Mouse (Mus musculus) skeletal muscle tissue, adult 2 months (tissue): ENCODE measurements around the gene Map3k1.

Source experiments
- DNase-seq: peaks from one replicate; pipeline ENCODE4 v3.0.0-alpha.2; 2012; ENCODE audit warnings: low read depth, low spot score

The Map3k1 gene

GRCm38 (mm10) chr13:111791596-111791995 is 17.2 kb downstream of the Map3k1 start:
- no peak for DNase-seq

DNA sequence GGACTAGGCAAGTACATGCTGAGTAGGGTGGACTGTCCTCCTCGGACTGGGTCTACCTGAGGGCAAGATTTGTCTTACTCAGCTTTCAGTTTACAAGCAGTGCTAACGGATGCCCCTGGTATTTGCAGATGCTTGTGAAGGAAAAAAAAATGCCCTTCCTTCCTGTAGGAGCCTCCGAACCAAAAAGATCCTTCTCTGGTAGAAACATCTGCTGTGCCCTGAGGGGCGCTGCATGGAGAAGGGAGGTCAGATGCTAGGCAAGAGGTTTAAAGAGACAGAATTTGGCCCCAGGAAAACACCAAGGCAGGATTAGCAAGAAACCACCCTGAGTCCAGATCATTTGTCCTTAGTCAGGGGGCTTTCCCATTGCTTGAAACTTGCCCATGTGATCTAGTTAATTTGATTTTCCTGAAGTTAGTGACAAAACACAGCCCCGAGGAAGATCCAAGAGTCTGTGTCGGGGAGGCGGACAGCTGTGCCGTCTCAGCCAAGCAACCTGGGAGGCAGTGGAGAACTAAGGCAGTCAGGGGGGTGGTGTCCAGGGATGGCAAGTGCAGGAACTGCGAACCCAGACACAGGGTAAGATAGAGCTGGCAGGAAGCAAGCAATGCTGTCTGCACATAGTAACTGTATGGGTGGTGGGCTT is 19.2 kb downstream of the Map3k1 start:
- no peak for DNase-seq

DNA sequence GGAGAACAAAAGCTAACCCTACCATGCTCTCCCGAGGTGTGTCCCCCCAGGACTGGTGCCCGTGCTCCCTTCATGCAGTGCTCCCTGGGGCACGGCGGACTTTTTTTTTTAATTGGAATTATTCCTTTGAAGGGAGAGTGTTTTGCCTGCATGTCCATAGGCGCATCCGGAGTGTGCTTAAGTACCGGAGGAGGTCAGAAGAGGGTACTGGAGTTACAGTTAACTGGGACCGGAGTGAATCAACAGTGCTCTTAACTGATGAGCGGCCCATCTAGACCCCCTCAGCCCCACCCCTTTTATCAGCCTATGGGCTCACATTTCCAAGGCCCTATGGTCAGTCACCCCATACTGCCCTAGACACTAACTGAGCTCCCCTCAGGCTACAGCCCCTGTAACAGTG is 19.9 kb downstream of the Map3k1 start:
- no peak for DNase-seq

DNA sequence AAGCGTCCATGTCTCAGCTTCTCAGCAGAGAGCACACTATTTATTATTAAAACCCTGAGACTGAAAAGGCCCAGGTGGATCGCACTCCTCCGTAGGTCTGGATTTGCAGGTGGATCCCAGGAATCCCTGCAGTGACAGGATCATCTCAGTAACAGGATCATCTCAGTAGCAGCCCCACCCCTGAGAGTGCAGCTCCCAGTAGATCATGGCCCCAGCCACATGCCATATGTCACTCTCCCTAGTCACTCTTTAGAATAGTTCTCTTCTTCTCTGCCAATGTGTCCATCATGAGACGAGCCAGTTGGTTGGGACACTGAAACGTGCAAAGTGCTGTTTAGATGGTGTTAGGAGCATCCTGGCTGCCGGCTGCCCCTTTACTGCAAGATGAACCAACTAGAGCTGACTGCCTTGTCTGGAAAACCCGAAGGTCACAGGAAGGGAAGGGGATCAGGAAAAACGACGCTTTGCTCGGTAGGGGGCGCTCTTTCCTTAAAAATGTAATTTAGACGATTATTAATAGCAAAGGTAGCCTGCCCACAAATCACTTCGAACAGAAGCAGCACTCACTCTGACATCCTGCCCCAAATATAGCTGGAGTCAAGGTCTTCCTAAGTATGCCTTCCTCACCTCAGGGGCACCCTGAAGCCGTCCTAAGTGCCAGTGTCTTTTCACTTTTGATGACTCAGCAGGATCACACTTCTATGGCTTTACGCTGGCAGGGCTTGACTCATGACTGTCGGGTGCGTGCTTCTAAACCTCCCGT is 20.8 kb downstream of the Map3k1 start:
- peak; percentile 79 for DNase-seq

GRCm38 (mm10) chr13:111786584-111786983 is 22.2 kb downstream of the Map3k1 start:
- no peak for DNase-seq

- DNase-seq = no peak
Measured at GRCm38 (mm10) chr13:111783451-111783850, 25.3 kb downstream of the Map3k1 start.

GRCm38 (mm10) chr13:111779471-111779870 is 29.3 kb downstream of the Map3k1 start:
- no peak for DNase-seq

GRCm38 (mm10) chr13:111778606-111779005 is 30.2 kb downstream of the Map3k1 start:
- no peak for DNase-seq

- DNase-seq = no peak
Measured at GRCm38 (mm10) chr13:111777865-111778264, 30.9 kb downstream of the Map3k1 start.

DNA sequence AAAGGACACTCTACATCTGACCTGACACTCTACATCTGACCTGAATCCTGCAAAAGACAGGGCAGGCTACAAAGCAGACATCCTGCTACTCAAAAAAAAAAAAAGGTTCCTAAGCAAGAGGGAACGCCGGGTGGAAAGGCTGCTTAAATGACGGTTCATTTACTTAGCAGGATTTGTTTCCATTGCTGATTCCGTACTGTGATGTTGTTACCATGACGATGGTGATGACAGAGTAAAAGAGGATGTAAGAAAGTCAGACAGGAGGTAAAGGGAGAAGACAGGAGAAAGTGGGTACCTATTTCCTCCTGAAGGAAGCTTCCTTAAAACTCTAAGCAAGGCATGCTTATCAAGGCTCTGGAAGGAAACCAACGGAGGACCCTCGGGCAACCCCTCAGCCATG is 31.6 kb downstream of the Map3k1 start:
- no peak for DNase-seq

GRCm38 (mm10) chr13:111772075-111772474 is 36.7 kb downstream of the Map3k1 start:
- no peak for DNase-seq

DNA sequence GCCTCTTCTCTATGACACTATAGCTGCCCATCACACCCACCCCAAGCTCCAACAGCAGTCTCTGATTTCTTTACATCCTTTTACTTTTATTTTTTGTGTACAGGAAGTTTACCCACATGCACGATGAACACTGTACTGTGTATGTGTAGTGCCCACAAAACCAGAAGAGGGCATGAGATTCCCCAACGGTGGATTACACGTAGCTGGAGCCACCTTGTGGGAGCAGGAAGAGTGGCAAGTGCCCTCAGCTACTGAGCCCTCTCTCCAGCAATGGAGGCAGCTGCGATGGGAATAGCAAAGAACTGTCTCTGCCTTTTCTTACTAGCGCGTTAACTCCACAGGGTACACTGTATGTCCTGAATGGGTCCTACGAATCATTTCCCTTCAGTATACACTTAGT is 37.6 kb downstream of the Map3k1 start:
- no peak for DNase-seq

- DNase-seq = no peak
Measured at GRCm38 (mm10) chr13:111770776-111771175, 38.0 kb downstream of the Map3k1 start.

DNA sequence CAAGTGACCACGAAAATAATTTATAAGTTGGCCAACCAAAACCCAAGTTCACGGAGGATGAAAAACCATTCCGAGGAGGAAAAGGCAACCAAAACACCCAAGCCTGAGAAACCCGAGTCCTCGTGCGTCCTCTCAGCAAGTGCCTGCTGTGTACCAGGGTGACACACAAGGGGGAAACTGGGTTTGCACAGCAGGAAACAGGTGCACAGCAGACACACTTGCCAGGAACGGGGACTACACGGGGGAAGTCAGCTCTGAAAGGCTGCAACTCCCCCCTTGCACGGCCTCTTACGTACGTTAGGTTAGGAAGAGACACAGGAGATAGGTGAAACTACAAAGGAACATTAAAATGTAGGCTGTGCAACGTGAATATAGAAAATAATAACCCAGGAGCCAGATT is 46.3 kb downstream of the Map3k1 start:
- no peak for DNase-seq

DNA sequence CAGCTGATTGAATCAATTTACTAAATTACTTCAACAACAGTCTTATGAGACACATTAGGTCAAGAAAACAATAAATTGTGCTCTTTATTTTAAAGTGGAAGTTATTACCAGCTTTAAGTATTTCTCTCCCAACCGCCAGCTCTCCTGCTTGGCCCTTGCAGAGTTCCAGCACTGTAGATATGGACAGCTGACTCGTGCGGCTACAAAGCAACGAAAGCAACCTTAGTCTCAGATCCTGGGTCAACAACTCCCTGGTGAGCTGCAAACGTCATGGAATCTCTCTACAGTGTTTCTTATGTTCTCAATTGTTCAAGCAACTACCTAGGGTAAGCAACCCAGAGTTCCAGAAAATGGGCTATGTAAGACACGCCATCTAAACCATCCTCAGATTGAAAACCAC is 51.8 kb downstream of the Map3k1 start:
- DNase-seq = no peak

- DNase-seq = no peak
Measured at GRCm38 (mm10) chr13:111755937-111756336, 52.9 kb downstream of the Map3k1 start.

GRCm38 (mm10) chr13:111755377-111755776 is 53.4 kb downstream of the Map3k1 start:
- DNase-seq = no peak

- DNase-seq = no peak
Measured at GRCm38 (mm10) chr13:111753321-111753720, 55.5 kb downstream of the Map3k1 start.

DNA sequence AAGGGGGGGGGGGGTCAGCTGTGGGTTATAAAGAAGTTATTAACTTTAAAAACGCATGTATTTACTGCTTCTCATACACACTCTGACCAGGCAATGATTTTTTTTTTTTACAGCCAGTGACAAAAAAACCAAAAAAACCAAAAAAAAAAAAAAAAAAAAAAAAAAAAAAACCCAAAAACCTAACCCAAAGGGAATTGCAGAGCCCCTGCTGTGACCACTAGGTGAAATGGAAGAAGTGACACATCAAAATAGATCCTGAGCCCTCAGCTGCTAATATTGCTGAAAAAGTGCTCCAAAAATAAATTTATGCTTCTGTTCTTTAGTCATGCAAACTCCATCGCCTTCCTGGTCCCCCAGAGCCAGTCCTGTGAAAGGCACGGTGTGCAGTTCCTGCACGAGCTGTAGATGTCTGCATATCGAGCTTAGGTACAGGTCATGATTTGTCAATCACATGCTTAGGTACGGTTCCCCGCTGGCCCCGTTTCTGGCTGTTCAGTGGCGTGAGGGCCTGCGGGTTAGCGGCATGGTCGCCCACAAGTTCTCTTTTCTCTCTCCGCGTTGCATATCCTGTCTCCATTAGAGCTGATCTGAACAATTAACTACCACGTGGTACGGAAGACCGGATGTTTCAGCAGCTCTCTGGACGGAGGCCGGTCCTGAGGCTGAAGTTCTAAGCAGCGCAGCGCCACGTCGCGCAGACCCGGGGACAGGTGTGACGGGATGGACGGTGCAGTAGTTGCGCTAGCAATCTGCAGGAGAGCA is 60.3 kb downstream of the Map3k1 start:
- DNase-seq = no peak

DNA sequence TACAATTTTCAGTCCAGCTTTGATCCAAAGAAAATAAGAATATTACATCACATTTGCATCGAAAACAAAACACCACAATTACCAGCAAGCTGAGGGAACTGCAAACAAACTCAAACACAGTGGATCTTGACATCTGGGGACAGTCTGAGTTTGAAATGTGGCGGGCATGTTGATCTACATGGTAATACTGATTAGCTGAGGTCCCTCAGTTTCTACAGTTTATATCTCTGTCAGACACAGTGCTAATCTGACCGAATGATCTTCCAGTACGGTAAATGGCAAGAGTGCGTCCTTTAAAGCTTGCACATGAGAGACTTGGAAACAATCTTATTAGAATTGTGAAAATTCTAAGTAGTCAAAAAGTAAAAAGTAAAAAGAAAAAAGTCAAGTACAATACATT is 62.0 kb downstream of the Map3k1 start:
- DNase-seq = no peak

DNA sequence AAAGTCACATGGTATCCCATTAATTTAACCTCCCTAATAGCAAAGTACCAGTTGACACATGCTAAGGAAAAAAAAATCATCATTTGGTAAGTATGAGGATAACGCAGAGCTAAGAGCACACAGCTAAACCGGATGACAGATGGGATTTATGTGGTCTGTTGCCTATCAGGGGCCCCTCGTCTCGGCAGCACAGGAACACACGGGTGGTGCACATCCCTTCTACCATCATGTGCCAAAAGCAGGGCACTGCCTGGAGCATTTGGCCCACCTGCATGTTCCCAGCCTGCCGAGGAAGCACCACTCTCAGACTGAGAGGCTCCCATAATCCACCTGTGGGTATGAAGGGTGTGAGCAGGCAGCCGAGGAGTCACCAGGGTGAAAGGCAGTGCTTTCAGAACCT is 63.6 kb downstream of the Map3k1 start:
- DNase-seq = no peak

DNA sequence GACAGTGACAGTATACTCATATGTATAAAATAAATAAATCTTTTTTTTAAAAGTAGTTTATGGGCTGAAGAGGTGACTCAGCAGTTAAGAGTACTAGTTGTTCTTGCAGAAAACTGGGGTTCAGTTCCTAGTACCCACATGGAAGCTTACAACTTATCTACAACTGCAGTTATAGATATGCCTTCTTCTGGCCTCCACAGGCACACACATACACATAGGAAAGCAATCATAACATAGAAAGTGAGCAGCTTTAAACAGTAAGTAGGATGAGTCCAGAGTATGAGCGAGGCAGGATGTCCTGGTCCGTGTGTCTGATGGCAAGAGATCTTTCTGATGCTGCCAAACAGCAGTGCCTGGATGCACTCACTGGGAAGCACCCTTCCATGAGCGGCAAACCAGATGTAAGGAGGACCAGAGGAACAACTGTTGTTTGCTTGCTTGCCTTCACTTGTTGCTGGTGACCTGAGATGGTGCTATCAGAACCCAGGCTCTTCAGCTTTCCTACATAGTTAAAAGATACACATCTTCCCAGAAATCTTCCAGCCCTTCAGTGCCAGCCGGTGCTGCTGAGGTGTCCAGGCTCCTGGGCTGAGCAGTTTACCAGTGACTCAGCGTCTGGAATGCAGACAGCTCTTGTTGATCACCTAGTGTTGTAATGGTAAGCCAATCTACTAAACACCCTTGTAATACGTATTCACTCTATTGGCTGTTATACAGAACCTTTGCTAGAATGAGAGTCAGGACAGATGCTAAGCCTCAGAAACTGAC is 64.4 kb downstream of the Map3k1 start:
- DNase-seq = no peak
